Mouse (Mus musculus) hindbrain, embryonic 11.5 days (tissue): ENCODE measurements at regions not wholly inside any gene's neighbourhood (a gene's known extent, or its start where the extent isn't known, plus 50 kb on each side); places are given as distances from the start of the nearest gene placed in this dataset.
"Not testable (repeated sequence)": the region's sequence is repeated elsewhere in the genome, so short reads cannot be mapped to it uniquely, and the experiment has no call there.

Experiments
- ATAC-seq: fragments of 200-750 bp; cut with Nextera tagmentation; 2 replicates; pipeline ENCODE4 v1.8.0; 2017; ENCODE audit warnings: mild to moderate bottlenecking, moderate TSS enrichment, moderate library complexity; ENCODE audit not compliant: low FRiP score
- DNase-seq: peaks from one replicate; pipeline ENCODE4 v3.0.0-alpha.2; 2015; ENCODE audit warnings: low spot score
- H3K27ac ChIP-seq: fragments of 300-500 bp; sonication (generic); 2 replicates; pipeline ENCODE4 v1.5.1; 2014; ENCODE audit warnings: mild to moderate bottlenecking, low read depth, low read length
- H3K27me3 ChIP-seq: fragments of 300-500 bp; sonication (generic); 2 replicates; pipeline ENCODE4 v1.6.1; 2014; ENCODE audit warnings: mild to moderate bottlenecking, low read length, moderate library complexity, mixed read lengths; ENCODE audit not compliant: control insufficient read depth, insufficient read depth
- H3K36me3 ChIP-seq: fragments of 300-500 bp; sonication (generic); 2 replicates; pipeline ENCODE4 v1.6.1; 2014; ENCODE audit warnings: mild to moderate bottlenecking, low read length, moderate library complexity, mixed read lengths; ENCODE audit not compliant: control insufficient read depth, insufficient read depth
- H3K4me1 ChIP-seq: fragments of 300-500 bp; sonication (generic); replicated peaks from 2 replicates; pipeline ENCODE4 v1.6.1; 2014; ENCODE audit warnings: low read length, mixed read lengths; ENCODE audit not compliant: control insufficient read depth, insufficient read depth
- H3K4me2 ChIP-seq: fragments of 300-500 bp; sonication (generic); replicated peaks from 2 replicates; pipeline ENCODE4 v1.6.1; 2014; ENCODE audit warnings: mild to moderate bottlenecking, low read depth, low read length
- H3K4me3 ChIP-seq: fragments of 300-500 bp; sonication (generic); 2 replicates; pipeline ENCODE4 v1.5.1; 2014; ENCODE audit warnings: low read depth, low read length
- H3K9ac ChIP-seq: fragments of 300-500 bp; sonication (generic); 2 replicates; pipeline ENCODE4 v1.6.1; 2014; ENCODE audit warnings: low read depth, low read length
- H3K9me3 ChIP-seq: fragments of 300-500 bp; sonication (generic); 2 replicates; pipeline ENCODE4 v1.6.1; 2016; ENCODE audit warnings: low read length; ENCODE audit not compliant: control insufficient read depth
- WGBS: fragments of 180-500 bp; shearing (Covaris S2); extraction: QIAGEN DNeasy Blood & Tissue Kit; methylation state at CpG from one replicate; pipeline ENCODE4 v1.1.7; 2014; 5-methylcytosine and 5-hydroxymethylcytosine counted together

- H3K4me3 ChIP-seq, H3K9me3 ChIP-seq, H3K4me2 ChIP-seq, H3K36me3 ChIP-seq, ATAC-seq, H3K4me1 ChIP-seq, H3K9ac ChIP-seq, H3K27ac ChIP-seq, H3K27me3 ChIP-seq: not testable (repeated sequence)
- 63% methylated on average over 3 of the region's 3 CpGs for WGBS
- peak; percentile 12 for DNase-seq
Observed at GRCm38 (mm10) chr12:17852138-17852537, 161.5 kb downstream of the Hpcal1 start.

GRCm38 (mm10) chr12:17872491-17872890, 181.8 kb downstream of the Hpcal1 start:
- not testable (repeated sequence) for H3K36me3 ChIP-seq, H3K27ac ChIP-seq, DNase-seq, H3K9ac ChIP-seq, H3K27me3 ChIP-seq, ATAC-seq, H3K4me2 ChIP-seq, H3K9me3 ChIP-seq, H3K4me1 ChIP-seq, H3K4me3 ChIP-seq
- 85% methylated on average over 6 of the region's 6 CpGs for WGBS

GRCm38 (mm10) chr12:17881371-17882116, 190.9 kb downstream of the Hpcal1 start:
- WGBS: under 1% methylated on average over 38 of the region's 59 CpGs
- peak; percentile 100 for ATAC-seq

GRCm38 (mm10) chr12:17882117-17883116, 191.8 kb downstream of the Hpcal1 start:
- Histone ChIP-seq H3K4me3 (peak overlapping the region; percentile 74), H3K9ac (peak overlapping the region; percentile 91), H3K4me2 (peak overlapping the region; percentile 38), H3K27ac (peak overlapping the region; percentile 86)
- not testable (repeated sequence) for H3K9me3 ChIP-seq, ATAC-seq, H3K4me1 ChIP-seq, H3K27me3 ChIP-seq, H3K36me3 ChIP-seq
- DNase-seq: peak; percentile 45
- 3% methylated on average over 57 of the region's 65 CpGs for WGBS

More at GRCm38 (mm10) chr12:17881371-17882116, 190.9 kb downstream of the Hpcal1 start:
- DNase-seq: peak; percentile 91
- H3K4me1 ChIP-seq: no peaks in the 10 kb centered on the region
- peak overlapping the region; percentile 38 for H3K4me2 ChIP-seq
- H3K4me3 ChIP-seq: peak overlapping the region; percentile 74
- no peaks in the 10 kb centered on the region for H3K9me3 ChIP-seq
- H3K36me3 ChIP-seq: no peaks in the 10 kb centered on the region
- H3K9ac ChIP-seq: peak overlapping the region; percentile 91
- no peaks in the 10 kb centered on the region for H3K27me3 ChIP-seq
- H3K27ac ChIP-seq: peak overlapping the region; percentile 86

- WGBS: 95% methylated on average over 6 of the region's 6 CpGs
- not testable (repeated sequence) for H3K36me3 ChIP-seq, H3K9ac ChIP-seq, H3K27ac ChIP-seq, H3K4me1 ChIP-seq, H3K9me3 ChIP-seq, ATAC-seq, DNase-seq, H3K27me3 ChIP-seq, H3K4me3 ChIP-seq, H3K4me2 ChIP-seq
Observed at GRCm38 (mm10) chr12:17891663-17892310, 201.1 kb downstream of the Hpcal1 start.

GRCm38 (mm10) chr12:17913058-17913457, 222.4 kb downstream of the Hpcal1 start:
- WGBS: 94% methylated on average over 3 of the region's 3 CpGs
- H3K9me3 ChIP-seq, ATAC-seq, H3K27me3 ChIP-seq, H3K9ac ChIP-seq, H3K27ac ChIP-seq, H3K4me1 ChIP-seq, H3K4me3 ChIP-seq, DNase-seq, H3K4me2 ChIP-seq, H3K36me3 ChIP-seq: not testable (repeated sequence)
